Mouse (Mus musculus) heart, embryonic 11.5 days (tissue): Measurements from ENCODE around the gene Acox1. TPM values are rescaled to one million over a fixed set of nuclear protein-coding genes. Genes with fewer than 3 reads are reported as not detected.

Experiments used
- ATAC-seq: fragments of 200-750 bp; cut with Nextera tagmentation; replicated peaks from 2 replicates; pipeline ENCODE4 v1.8.0; 2017; ENCODE audit warnings: moderate library complexity; ENCODE audit not compliant: insufficient number of reproducible peaks, low FRiP score, low TSS enrichment
- H3K27ac ChIP-seq: fragments of 300-500 bp; sonication (generic); 2 replicates; pipeline ENCODE4 v1.5.1; 2014; ENCODE audit warnings: mild to moderate bottlenecking, low read depth, low read length
- H3K27me3 ChIP-seq: fragments of 300-500 bp; sonication (generic); 2 replicates; pipeline ENCODE4 v1.6.1; 2014; ENCODE audit warnings: mild to moderate bottlenecking, low read length, mixed read lengths; ENCODE audit not compliant: control insufficient read depth, insufficient read depth
- H3K36me3 ChIP-seq: fragments of 300-500 bp; sonication (generic); 2 replicates; pipeline ENCODE4 v1.6.1; 2014; ENCODE audit warnings: mild to moderate bottlenecking, low read length, moderate library complexity, mixed read lengths; ENCODE audit not compliant: control insufficient read depth, insufficient read depth
- H3K4me1 ChIP-seq: fragments of 300-500 bp; sonication (generic); 2 replicates; pipeline ENCODE4 v1.6.1; 2014; ENCODE audit warnings: low read length; ENCODE audit not compliant: control insufficient read depth, insufficient read depth
- H3K4me2 ChIP-seq: fragments of 300-500 bp; sonication (generic); 2 replicates; pipeline ENCODE4 v1.6.1; 2014; ENCODE audit warnings: mild to moderate bottlenecking, moderate library complexity
- H3K4me3 ChIP-seq: fragments of 300-500 bp; sonication (generic); 2 replicates; pipeline ENCODE4 v1.5.1; 2014; ENCODE audit warnings: low read depth, low read length
- H3K9ac ChIP-seq: fragments of 300-500 bp; sonication (generic); 2 replicates; pipeline ENCODE4 v1.6.1; 2014; ENCODE audit warnings: mild to moderate bottlenecking, low read depth, low read length, moderate library complexity
- H3K9me3 ChIP-seq: fragments of 300-500 bp; sonication (generic); replicated peaks from 2 replicates; pipeline ENCODE4 v1.6.1; 2016; ENCODE audit warnings: low read length; ENCODE audit not compliant: control insufficient read depth
- WGBS: fragments of 180-500 bp; shearing (Covaris S2); extraction: QIAGEN DNeasy Blood & Tissue Kit; methylation state at CpG from one replicate; pipeline ENCODE4 v1.1.7; 2014; ENCODE audit not compliant: insufficient replicate concordance; 5-methylcytosine and 5-hydroxymethylcytosine counted together
- polyA plus RNA-seq: library from polyadenylated mRNA; unstranded; fragments of >200 nt; fragmentation: Nextera tagmentation; extraction: Ambion mirVana; gene quantifications from 2 replicates; pipeline ENCODE4 v1.2.1, GENCODE M21; 2014

Acox1 gene
- polyA plus RNA-seq, 1 experiment from 2014 or later = 29.3 TPM

GRCm38 (mm10) chr11:116187226-116187930, 11.5 kb downstream of the Acox1 start:
- H3K4me2 ChIP-seq = no peak overlapping the region
- H3K9me3 ChIP-seq = no peaks in the 10 kb centered on the region
- no peak overlapping the region for H3K9ac ChIP-seq
- peaks cover 12% of the 10 kb centered on the region for H3K36me3 ChIP-seq
- WGBS = 48% methylated on average over 11 of the region's 11 CpGs
- H3K4me3 ChIP-seq = no peak overlapping the region
- H3K27ac ChIP-seq = no peak overlapping the region
- ATAC-seq = no peak
- peaks cover 5% of the 10 kb centered on the region for H3K4me1 ChIP-seq
- no peaks in the 10 kb centered on the region for H3K27me3 ChIP-seq

DNA sequence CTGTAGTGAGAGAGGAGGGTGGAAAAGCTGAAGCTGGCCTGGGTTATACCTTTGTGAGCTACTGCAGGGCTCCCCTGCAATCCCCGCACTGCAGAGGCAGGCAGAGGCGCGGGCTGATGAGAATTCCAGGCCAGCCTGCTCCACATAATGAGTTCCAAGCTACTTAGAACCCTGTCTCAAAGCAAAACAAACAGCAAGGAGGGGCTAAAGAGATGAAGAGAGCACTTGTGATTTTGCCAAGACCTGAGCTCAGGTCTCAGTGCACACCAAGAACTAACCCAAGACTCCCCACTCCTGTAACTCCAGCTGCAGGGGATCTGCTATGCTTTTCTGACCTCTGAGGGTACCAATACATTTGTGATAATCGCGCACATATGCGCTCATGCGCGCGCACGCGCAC, 12.5 kb downstream of the Acox1 start:
- Histone ChIP-seq H3K4me3 (no peak overlapping the region), H3K9ac (no peak overlapping the region), H3K27me3 (no peaks in the 10 kb centered on the region), H3K36me3 (peaks cover 15% of the 10 kb centered on the region), H3K9me3 (no peaks in the 10 kb centered on the region), H3K27ac (no peak overlapping the region), H3K4me2 (no peak overlapping the region), H3K4me1 (peaks cover 5% of the 10 kb centered on the region)
- ATAC-seq = no peak
- 89% methylated on average over 11 of the region's 11 CpGs for WGBS

DNA sequence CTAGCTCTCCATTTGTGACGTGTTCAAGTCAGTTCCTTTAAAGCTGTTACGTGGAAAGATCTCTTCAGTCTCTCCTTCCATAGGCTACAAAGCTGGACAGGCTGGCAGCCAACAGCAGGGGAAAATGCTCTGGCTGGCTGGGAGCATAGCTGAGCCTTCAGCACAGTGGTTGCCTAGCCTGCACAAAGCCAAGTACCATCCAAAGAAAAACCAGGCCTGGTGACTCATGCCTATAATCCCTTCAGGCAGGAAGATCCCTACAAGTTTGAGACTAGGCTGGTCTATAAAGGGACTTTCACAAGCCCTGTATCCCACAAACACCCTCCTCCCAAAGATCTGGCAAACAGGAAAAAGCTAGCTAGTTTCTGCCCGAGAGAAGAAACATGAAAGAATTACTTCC, 13.0 kb downstream of the Acox1 start:
- H3K9ac ChIP-seq = no peak overlapping the region
- no peak overlapping the region for H3K27ac ChIP-seq
- no peaks in the 10 kb centered on the region for H3K9me3 ChIP-seq
- ATAC-seq = no peak
- H3K4me1 ChIP-seq = peaks cover 5% of the 10 kb centered on the region
- WGBS = 81% methylated on average over 3 of the region's 3 CpGs
- no peak overlapping the region for H3K4me3 ChIP-seq
- H3K36me3 ChIP-seq = peaks cover 15% of the 10 kb centered on the region
- H3K4me2 ChIP-seq = no peak overlapping the region
- H3K27me3 ChIP-seq = no peaks in the 10 kb centered on the region

DNA sequence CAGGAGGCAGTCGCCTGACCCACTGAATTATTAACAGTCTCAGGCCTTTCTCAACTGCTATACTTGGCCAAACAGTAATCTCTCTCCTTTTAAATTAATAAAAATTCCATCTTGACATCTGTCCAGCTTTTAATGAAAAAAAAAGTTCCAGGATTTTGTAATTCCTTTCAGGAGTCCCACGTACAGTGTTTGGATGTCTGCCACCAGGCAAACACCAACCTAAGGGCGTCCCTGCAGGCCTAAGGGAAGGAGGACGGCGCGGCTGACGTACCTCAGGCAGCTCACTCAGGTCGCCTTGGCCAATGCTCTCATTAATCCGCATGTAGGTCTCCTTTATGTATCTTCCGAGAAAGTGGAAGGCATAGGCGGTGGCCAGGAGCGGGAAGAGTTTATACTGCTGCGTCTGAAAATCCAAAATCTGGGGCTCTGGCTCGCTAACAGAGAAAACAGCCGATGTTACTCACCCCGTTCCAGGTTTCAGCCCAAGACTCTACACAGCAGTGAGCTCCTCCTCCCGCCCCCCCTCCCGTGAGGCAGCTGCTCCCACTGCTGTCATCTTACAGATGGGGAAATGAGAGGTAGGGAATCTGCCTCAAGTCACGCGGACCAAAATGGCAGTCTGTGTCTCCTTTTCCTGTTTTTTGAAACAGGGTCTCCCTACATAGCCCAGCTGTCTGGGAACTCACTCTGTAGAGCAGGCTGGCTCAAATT, 20.3 kb downstream of the Acox1 start:
- H3K27ac ChIP-seq = no peak overlapping the region
- H3K4me2 ChIP-seq = no peak overlapping the region
- ATAC-seq = no peak
- H3K4me3 ChIP-seq = no peak overlapping the region
- peaks cover 34% of the 10 kb centered on the region for H3K36me3 ChIP-seq
- H3K27me3 ChIP-seq = no peaks in the 10 kb centered on the region
- no peaks in the 10 kb centered on the region for H3K4me1 ChIP-seq
- H3K9ac ChIP-seq = no peak overlapping the region
- no peaks in the 10 kb centered on the region for H3K9me3 ChIP-seq
- 89% methylated on average over 20 of the region's 20 CpGs for WGBS

DNA sequence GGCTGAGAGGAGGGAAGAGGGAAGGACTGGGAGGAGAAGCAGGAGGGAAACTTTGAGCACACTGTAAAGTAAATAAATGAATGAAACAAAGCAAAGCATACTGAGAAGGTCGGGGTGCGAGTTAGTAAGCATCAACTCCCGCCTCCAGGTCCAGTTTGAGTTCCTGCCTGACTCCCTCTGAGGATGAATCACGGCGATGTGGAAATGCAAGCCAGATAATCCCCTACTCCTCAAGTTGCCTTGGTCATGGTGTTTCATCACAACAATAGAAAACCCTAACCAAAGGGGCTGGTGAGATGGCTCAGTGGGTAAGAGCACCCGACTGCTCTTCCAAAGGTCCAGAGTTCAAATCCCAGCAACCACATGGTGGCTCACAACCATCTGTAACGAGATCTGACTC, 22.8 kb downstream of the Acox1 start:
- no peaks in the 10 kb centered on the region for H3K9me3 ChIP-seq
- no peak overlapping the region for H3K27ac ChIP-seq
- H3K27me3 ChIP-seq = no peaks in the 10 kb centered on the region
- H3K4me3 ChIP-seq = no peak overlapping the region
- 88% methylated on average over 7 of the region's 7 CpGs for WGBS
- H3K4me2 ChIP-seq = no peak overlapping the region
- no peak for ATAC-seq
- H3K4me1 ChIP-seq = no peaks in the 10 kb centered on the region
- no peak overlapping the region for H3K9ac ChIP-seq
- H3K36me3 ChIP-seq = peaks cover 38% of the 10 kb centered on the region

DNA sequence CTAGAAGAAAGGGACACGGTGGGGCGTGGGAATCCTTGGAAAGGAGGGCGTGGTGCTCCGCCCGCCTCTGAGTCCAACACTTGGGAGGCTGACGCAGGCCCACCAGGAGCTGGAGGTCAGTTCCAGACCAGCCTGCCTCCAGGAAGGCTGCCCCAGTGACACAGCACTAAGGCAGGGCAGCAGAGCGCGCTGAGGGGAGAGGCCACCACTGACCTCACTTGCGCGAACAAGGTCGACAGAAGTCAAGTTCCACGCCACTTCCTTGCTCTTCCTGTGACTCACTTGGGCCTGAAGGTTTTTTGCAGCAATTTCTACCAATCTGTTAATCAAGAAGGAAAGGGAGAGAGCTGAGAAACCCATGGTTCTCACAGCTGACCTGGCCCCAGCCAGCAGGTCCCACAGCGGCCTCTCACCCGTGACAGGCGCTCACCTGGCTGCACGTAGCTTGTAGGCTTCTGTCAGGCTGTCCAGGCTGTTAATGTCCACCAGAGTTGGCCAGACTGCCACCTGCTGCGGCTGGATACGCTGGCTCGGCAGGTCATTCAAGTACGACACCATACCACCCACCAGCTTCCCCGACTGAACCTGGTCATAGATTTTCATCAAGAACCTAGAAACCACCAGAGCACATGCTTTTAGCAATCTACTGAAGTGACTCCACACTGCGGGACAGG, 23.9 kb downstream of the Acox1 start:
- peaks cover 33% of the 10 kb centered on the region for H3K36me3 ChIP-seq
- H3K9ac ChIP-seq = no peak overlapping the region
- no peak overlapping the region for H3K4me2 ChIP-seq
- no peaks in the 10 kb centered on the region for H3K27me3 ChIP-seq
- no peaks in the 10 kb centered on the region for H3K4me1 ChIP-seq
- no peak overlapping the region for H3K27ac ChIP-seq
- no peaks in the 10 kb centered on the region for H3K9me3 ChIP-seq
- H3K4me3 ChIP-seq = no peak overlapping the region
- 88% methylated on average over 22 of the region's 22 CpGs for WGBS
- ATAC-seq = no peak

GRCm38 (mm10) chr11:116171959-116172358, 26.9 kb downstream of the Acox1 start:
- Histone ChIP-seq H3K36me3 (peaks cover 23% of the 10 kb centered on the region), H3K27me3 (no peaks in the 10 kb centered on the region), H3K27ac (no peak overlapping the region), H3K4me3 (no peak overlapping the region), H3K4me2 (no peak overlapping the region), H3K9ac (no peak overlapping the region), H3K4me1 (no peaks in the 10 kb centered on the region), H3K9me3 (no peaks in the 10 kb centered on the region)
- WGBS = 81% methylated on average over 2 of the region's 2 CpGs
- ATAC-seq = no peak

DNA sequence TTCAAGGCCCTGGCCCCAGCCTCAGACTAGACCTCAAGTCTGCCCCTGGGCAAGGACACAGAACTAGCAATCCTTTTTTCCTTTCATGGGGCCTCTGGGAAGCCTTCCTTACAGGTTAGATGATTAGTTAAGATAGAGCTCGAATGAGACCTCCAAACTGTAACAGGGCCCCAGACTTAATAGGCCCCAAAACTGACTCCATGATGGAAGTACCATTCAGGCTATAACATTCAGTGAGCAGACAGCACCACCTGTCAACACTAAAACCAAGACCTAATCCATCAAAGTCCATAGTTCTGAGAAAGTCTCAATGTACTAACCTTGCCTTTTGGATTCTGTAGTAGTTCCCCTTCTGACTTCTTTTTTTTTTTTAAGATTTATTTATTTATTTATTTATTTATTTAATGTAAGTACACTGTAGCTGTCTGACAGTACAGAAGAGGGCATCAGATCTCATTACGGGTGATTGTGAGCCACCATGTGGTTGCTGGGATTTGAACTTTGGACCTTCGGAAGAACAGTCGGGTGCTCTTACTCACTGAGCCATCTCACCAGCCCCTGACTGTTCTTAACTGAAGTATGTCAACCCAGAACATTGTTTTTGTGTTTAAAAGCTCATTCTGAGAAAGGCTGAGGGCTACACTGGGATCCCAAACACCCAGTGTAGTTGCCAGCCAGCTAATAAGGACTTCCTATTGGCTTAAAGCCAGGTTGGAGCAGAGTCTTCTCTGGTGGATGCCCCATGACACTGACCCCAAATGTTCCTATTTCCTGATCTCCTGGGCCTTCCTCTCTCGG, 28.6 kb downstream of the Acox1 start:
- no peak for ATAC-seq
- WGBS = 72% methylated on average over 5 of the region's 5 CpGs
- peaks cover 21% of the 10 kb centered on the region for H3K36me3 ChIP-seq
- no peaks in the 10 kb centered on the region for H3K27me3 ChIP-seq
- H3K27ac ChIP-seq = no peak overlapping the region
- no peak overlapping the region for H3K9ac ChIP-seq
- H3K4me1 ChIP-seq = 0 out of 2 replicates have a peak, but pooled peaks cover 5% of the 10 kb centered on the region
- H3K4me2 ChIP-seq = no peak overlapping the region
- no peaks in the 10 kb centered on the region for H3K9me3 ChIP-seq
- no peak overlapping the region for H3K4me3 ChIP-seq
